Mouse (Mus musculus): ENCODE measurements at regions not wholly inside any gene's neighbourhood (a gene's known extent, or its start where the extent isn't known, plus 50 kb on each side); places are given as distances from the start of the nearest gene placed in this dataset.

- no peak for TF ChIP-seq EP300 (optimal IDR thresholded peaks at IDR 0.05)
- TF ChIP-seq CTCF (IDR thresholded peaks at IDR 0.05; ENCODE audit: low read depth), result peak; percentile 82; the same call in 1 of the 2 replicates
Measured at GRCm38 (mm10) chr17:83001567-83001966, 213.5 kb upstream of the Pkdcc start.

Data from stomach, postnatal 0 days (tissue).